Mouse (Mus musculus): ENCODE measurements at regions not wholly inside any gene's neighbourhood (a gene's known extent, or its start where the extent isn't known, plus 50 kb on each side); places are given as distances from the start of the nearest gene placed in this dataset.

DNA sequence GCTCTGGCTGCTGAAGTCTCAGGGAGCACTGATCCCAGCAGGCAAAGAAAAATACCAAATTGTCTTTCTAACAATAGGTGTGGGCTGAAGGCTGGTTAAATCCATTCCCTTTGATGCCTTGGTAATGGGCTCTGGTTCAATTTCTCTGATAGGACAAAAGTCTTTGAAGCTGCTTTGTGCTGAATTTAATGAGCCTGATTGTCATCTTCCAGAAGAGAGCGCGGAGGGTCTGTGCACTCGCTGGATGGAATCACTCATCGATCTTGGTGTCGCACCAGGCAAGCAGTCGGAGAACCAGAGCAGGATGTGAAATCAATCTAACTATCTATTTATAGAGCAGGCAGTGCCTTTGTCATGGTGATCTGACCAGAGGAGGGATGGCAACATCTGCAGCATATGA, 274.6 kb upstream of the Trib2 start:
- DNase-seq (ENCODE audit: extremely low read depth, insufficient read length, low spot score): no peak

- DNase-seq (ENCODE audit: extremely low read depth, insufficient read length, low spot score): no peak
Measured at GRCm38 (mm10) chr12:16083176-16083575, 266.5 kb upstream of the Trib2 start.

DNA sequence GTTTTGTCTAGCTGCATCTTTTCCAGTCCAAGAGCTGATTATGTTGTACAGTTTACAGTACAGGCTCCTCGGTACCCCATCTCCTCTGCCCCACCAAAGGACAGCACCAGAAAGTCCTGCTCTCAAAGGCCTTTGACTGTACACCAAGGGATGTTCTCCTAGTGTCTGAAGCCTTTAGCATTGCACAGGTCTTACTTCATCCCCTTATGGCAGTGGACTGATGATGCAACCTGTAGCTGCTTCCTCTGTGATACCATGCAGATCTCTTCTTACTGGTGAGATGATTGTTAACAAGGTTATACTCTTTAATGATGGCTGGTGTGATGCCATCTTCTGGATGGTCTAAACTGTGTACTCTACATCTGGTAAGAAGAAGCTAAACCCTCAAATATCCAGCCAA, 260.5 kb upstream of the Trib2 start:
- DNase-seq (ENCODE audit: extremely low read depth, insufficient read length, low spot score): no peak

GRCm38 (mm10) chr12:16075962-16076361, 259.2 kb upstream of the Trib2 start:
- no peak for DNase-seq (ENCODE audit: extremely low read depth, insufficient read length, low spot score)

GRCm38 (mm10) chr12:16068940-16069339, 252.2 kb upstream of the Trib2 start:
- no peak for DNase-seq (ENCODE audit: extremely low read depth, insufficient read length, low spot score)

- no peak for DNase-seq (ENCODE audit: extremely low read depth, insufficient read length, low spot score)
Measured at GRCm38 (mm10) chr12:16062689-16063088, 246.0 kb upstream of the Trib2 start.

- DNase-seq (ENCODE audit: extremely low read depth, insufficient read length, low spot score): no peak
Measured at GRCm38 (mm10) chr12:16060461-16060860, 243.7 kb upstream of the Trib2 start.

GRCm38 (mm10) chr12:16058255-16058654, 241.5 kb upstream of the Trib2 start:
- DNase-seq (ENCODE audit: extremely low read depth, insufficient read length, low spot score): no peak

- no peak for DNase-seq (ENCODE audit: extremely low read depth, insufficient read length, low spot score)
Measured at GRCm38 (mm10) chr12:16056831-16057230, 240.1 kb upstream of the Trib2 start.

- DNase-seq (ENCODE audit: extremely low read depth, insufficient read length, low spot score): no peak
Measured at GRCm38 (mm10) chr12:16056216-16056615, 239.5 kb upstream of the Trib2 start.

- no peak for DNase-seq (ENCODE audit: extremely low read depth, insufficient read length, low spot score)
Measured at GRCm38 (mm10) chr12:16054591-16054990, 237.9 kb upstream of the Trib2 start.

GRCm38 (mm10) chr12:16053735-16054134, 237.0 kb upstream of the Trib2 start:
- no peak for DNase-seq (ENCODE audit: extremely low read depth, insufficient read length, low spot score)

DNA sequence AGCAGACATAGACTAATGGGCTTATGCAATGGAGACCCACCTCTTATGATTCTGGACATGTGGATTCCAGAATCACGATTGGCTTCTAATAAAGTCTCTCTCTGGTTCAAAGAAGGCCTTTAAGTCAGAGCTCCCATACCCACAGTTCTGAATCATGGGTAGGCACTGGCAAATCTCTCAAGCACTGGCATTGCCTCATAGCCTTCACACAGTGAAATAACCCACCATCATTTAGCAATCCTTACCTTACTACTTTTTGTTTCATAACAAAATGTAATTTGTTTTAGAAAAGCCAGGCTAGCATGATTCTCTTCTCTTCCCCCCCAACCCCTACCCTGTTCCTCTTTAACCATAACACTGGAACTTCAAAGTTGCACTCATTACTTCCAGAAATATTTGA, 236.3 kb upstream of the Trib2 start:
- DNase-seq (ENCODE audit: extremely low read depth, insufficient read length, low spot score): no peak

- DNase-seq (ENCODE audit: extremely low read depth, insufficient read length, low spot score): no peak
Measured at GRCm38 (mm10) chr12:16052353-16052752, 235.6 kb upstream of the Trib2 start.

DNA sequence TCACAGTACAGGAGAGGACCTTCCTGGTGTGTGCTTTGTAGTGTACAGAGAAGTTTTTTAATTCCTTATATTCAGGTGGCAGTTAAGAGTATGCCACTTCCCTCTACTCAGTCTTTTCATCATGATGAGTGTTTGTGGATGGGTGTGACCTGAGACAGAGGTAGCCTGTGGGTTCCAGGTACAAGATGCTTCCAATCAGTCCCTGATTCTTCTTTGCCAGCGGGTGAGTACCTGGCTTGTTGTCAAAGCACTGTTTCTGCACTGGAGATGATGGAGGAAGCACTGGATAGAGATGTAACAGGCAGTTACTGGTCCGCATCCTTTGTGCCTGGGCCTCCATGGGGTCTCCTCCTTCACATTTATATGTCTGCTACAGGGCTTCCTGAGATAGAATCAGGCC, 234.7 kb upstream of the Trib2 start:
- no peak for DNase-seq (ENCODE audit: extremely low read depth, insufficient read length, low spot score)

DNA sequence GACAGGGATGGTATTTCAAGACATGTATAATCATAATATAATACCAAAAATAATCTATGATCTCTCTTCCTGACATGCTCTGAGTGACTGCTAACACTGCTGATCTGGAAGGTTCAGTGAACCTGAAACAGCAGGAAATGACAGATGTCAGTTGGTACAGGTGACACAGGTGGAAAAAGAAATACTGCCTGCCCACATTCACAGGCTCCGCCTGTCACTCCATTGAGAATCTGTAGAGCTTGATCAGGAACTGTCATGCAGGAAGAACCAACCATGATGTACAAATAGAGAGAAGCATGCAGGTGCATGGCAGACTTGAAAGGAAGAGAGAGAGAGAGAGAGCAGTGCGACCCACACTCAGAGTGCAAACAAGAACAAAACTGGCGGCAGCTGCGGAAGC, 232.8 kb upstream of the Trib2 start:
- no peak for DNase-seq (ENCODE audit: extremely low read depth, insufficient read length, low spot score)

- no peak for DNase-seq (ENCODE audit: extremely low read depth, insufficient read length, low spot score)
Measured at GRCm38 (mm10) chr12:16046643-16047042, 229.9 kb upstream of the Trib2 start.

DNA sequence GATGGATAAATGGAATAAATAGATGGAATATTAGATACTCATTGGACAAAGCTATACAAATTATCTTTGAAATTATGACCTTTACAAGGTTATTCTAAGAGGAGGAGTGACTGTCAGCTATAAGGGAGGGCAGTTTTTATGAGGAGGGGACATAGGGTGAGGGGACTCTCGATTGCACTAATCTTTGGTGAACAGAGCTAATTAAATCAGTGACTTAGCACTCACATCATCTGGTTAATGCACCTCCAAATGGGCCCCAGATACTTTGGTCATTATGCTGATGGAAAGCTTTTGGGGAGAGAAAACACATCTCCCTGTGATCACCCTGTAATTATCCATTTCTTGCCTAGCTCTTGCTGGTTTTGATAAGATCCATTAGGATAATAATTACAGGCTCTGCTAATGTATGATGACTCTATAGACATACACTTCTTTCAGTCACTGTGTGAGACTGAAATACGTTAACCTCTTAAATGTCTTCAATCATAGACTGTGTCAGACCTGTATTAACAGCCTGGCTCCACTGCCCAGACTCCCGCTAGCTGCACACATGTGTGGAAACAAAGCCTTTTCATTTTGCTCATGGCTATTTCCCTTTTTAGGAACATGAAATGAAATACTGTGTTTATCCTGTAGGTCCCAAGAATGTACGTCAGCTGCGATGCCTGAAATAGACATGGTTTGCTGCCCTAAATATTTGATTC, 229.2 kb upstream of the Trib2 start:
- no peak for DNase-seq (ENCODE audit: extremely low read depth, insufficient read length, low spot score)

GRCm38 (mm10) chr12:16043466-16044214, 226.9 kb upstream of the Trib2 start:
- no peak for DNase-seq (ENCODE audit: extremely low read depth, insufficient read length, low spot score)

DNA sequence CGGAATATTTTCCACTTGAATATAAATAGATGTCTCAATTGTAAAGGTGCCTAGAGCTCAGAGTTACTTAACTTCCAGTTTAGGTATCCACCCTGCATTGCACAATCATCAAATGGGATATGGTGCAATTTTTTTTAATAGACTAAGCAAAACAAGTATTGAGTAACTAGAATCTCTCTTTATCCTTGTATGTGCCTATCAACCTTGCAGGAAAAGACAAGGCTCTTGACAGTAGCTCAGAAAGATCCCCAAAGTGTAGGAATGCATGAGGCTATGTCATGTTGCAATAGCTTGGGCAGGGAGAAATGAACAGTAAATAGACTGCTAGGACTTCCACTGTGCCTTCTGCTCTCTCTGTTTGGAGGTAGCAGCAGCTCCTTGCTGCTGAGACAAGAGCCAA, 225.6 kb upstream of the Trib2 start:
- DNase-seq (ENCODE audit: extremely low read depth, insufficient read length, low spot score): no peak

GRCm38 (mm10) chr12:16041129-16041528, 224.4 kb upstream of the Trib2 start:
- no peak for DNase-seq (ENCODE audit: extremely low read depth, insufficient read length, low spot score)

DNA sequence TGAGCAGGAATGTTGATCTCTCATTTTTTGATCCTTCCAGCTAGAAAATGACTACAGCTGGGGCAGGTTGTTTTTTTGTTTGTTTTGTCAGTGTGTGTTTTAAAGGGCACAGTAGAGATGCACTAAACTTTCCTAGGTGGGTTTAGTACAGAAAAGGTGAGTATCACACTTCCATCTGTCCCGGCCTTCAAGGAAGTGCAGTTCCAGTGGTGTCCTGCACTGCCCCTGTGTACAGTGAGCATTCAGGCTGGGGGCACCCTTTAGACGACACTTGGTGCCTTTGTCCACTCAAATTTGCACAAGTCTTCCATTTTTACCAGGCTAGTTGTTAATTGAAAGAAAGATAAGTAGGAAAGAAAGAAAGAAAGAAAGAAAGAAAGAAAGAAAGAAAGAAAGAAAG, 218.8 kb upstream of the Trib2 start:
- DNase-seq (ENCODE audit: extremely low read depth, insufficient read length, low spot score): no peak

All from 3134 (cell line).